Mouse (Mus musculus) right cerebral cortex, adult 18-20 months (tissue): ENCODE measurements around the gene Card10.
"Not testable (repeated sequence)": the region's sequence is repeated elsewhere in the genome, so short reads cannot be mapped to it uniquely, and the experiment has no call there.

Experiments
- DNase-seq: peaks from one replicate; pipeline ENCODE4 v3.0.0; 2022; ENCODE audit warnings: mixed read lengths

The Card10 gene

GRCm38 (mm10) chr15:78802776-78803391, at the start of gene Card10:
Card10 (minus strand) TSS chr15:78803042.
- DNase-seq: no peak

GRCm38 (mm10) chr15:78851505-78852153, 48.8 kb upstream of the Card10 start:
- peak; percentile 89 for DNase-seq

GRCm38 (mm10) chr15:78850944-78851343, 48.1 kb upstream of the Card10 start:
- DNase-seq: no peak

GRCm38 (mm10) chr15:78850059-78850824, 47.4 kb upstream of the Card10 start:
- no peak for DNase-seq

- DNase-seq: no peak
These were observed 46.6 kb upstream of the Card10 start for GRCm38 (mm10) chr15:78849485-78849884.

GRCm38 (mm10) chr15:78848467-78848866, 45.6 kb upstream of the Card10 start:
- DNase-seq: peak; percentile 60

- not testable (repeated sequence) for DNase-seq
These were observed 44.0 kb upstream of the Card10 start for GRCm38 (mm10) chr15:78846805-78847204.

GRCm38 (mm10) chr15:78846352-78846751, 43.5 kb upstream of the Card10 start:
- no peak for DNase-seq

- no peak for DNase-seq
These were observed 43.0 kb upstream of the Card10 start for GRCm38 (mm10) chr15:78845867-78846266.

- DNase-seq: no peak
These were observed 42.5 kb upstream of the Card10 start for GRCm38 (mm10) chr15:78845321-78845720.

GRCm38 (mm10) chr15:78844791-78845190, 41.9 kb upstream of the Card10 start:
- peak; percentile 52 for DNase-seq

GRCm38 (mm10) chr15:78843581-78844469, 41.0 kb upstream of the Card10 start:
- no peak for DNase-seq

GRCm38 (mm10) chr15:78842371-78843163, 39.7 kb upstream of the Card10 start, which contains the start of gene Cdc42ep1:
Cdc42ep1 (plus strand) TSS chr15:78842624.
- DNase-seq: no peak

- DNase-seq: no peak
These were observed 38.4 kb upstream of the Card10 start for GRCm38 (mm10) chr15:78841161-78841790.

GRCm38 (mm10) chr15:78840751-78841150, 37.9 kb upstream of the Card10 start:
- no peak for DNase-seq

GRCm38 (mm10) chr15:78840241-78840640, 37.4 kb upstream of the Card10 start:
- DNase-seq: no peak

GRCm38 (mm10) chr15:78839744-78840143, 36.9 kb upstream of the Card10 start:
- no peak for DNase-seq

GRCm38 (mm10) chr15:78836086-78836621, 33.3 kb upstream of the Card10 start:
- DNase-seq: no peak

- no peak for DNase-seq
These were observed 32.6 kb upstream of the Card10 start for GRCm38 (mm10) chr15:78835200-78836085.
